Mouse (Mus musculus): ENCODE results near the gene Oxtr. TPM values are rescaled to one million over a fixed set of nuclear protein-coding genes. Genes with fewer than 3 reads are reported as not detected.

Gene Oxtr
- 0.16 and 0.18 TPM in 2 replicates for polyA plus RNA-seq (2015; fragmentation: Nextera tagmentation; extraction: Ambion mirVana)

- H3K36me3 ChIP-seq (ENCODE audit: control insufficient read depth, insufficient read depth): no peaks in the 10 kb centered on the region
- peaks cover 7% of the 10 kb centered on the region for H3K4me1 ChIP-seq (ENCODE audit: control insufficient read depth, insufficient read depth, low read length)
- ATAC-seq (replicated peaks; ENCODE audit: extremely low read depth, insufficient read depth, low FRiP score): no peak
- H3K4me3 ChIP-seq (ENCODE audit: low read length): peak within 1 kb of the TSS; percentile 54
- H3K4me2 ChIP-seq (ENCODE audit: low read depth, low read length): peak within 1 kb of the TSS; percentile 84
- H3K9ac ChIP-seq (ENCODE audit: low read length): peak within 1 kb of the TSS; percentile 42
- H3K27me3 ChIP-seq (ENCODE audit: control insufficient read depth, insufficient read depth, low read length): peaks cover 49% of the 10 kb centered on the region
- H3K9me3 ChIP-seq (replicated peaks; ENCODE audit: control insufficient read depth, low read length): no peaks in the 10 kb centered on the region
- H3K27ac ChIP-seq (ENCODE audit: low read length): no peak within 1 kb of the TSS
- WGBS: 7% methylated on average over 23 of the region's 24 CpGs
Measured at GRCm38 (mm10) chr6:112489910-112490559, at the start of gene Oxtr. Oxtr (minus strand) TSS chr6:112489943.

- H3K9me3 ChIP-seq (replicated peaks; ENCODE audit: control insufficient read depth, low read length): no peaks in the 10 kb centered on the region
- no peak overlapping the region for H3K9ac ChIP-seq (ENCODE audit: low read length)
- no peak overlapping the region for H3K4me3 ChIP-seq (ENCODE audit: low read length)
- H3K4me1 ChIP-seq (ENCODE audit: control insufficient read depth, insufficient read depth, low read length): no peaks in the 10 kb centered on the region
- 72% methylated on average over 5 of the region's 5 CpGs for WGBS
- no peaks in the 10 kb centered on the region for H3K36me3 ChIP-seq (ENCODE audit: control insufficient read depth, insufficient read depth)
- H3K4me2 ChIP-seq (ENCODE audit: low read depth, low read length): no peak overlapping the region
- no peak for ATAC-seq (replicated peaks; ENCODE audit: extremely low read depth, insufficient read depth, low FRiP score)
- H3K27me3 ChIP-seq (ENCODE audit: control insufficient read depth, insufficient read depth, low read length): no peaks in the 10 kb centered on the region
- no peak overlapping the region for H3K27ac ChIP-seq (ENCODE audit: low read length)
Measured at GRCm38 (mm10) chr6:112525434-112525833, 35.7 kb upstream of the Oxtr start.

- 63% methylated on average over 10 of the region's 10 CpGs for WGBS
- Histone ChIP-seq H3K9ac (ENCODE audit: low read length) (no peak overlapping the region), H3K4me1 (ENCODE audit: control insufficient read depth, insufficient read depth, low read length) (no peaks in the 10 kb centered on the region), H3K9me3 (replicated peaks; ENCODE audit: control insufficient read depth, low read length) (no peaks in the 10 kb centered on the region), H3K4me3 (ENCODE audit: low read length) (no peak overlapping the region), H3K27me3 (ENCODE audit: control insufficient read depth, insufficient read depth, low read length) (no peaks in the 10 kb centered on the region), H3K4me2 (ENCODE audit: low read depth, low read length) (no peak overlapping the region), H3K36me3 (ENCODE audit: control insufficient read depth, insufficient read depth) (no peaks in the 10 kb centered on the region), H3K27ac (ENCODE audit: low read length) (no peak overlapping the region)
- no peak for ATAC-seq (replicated peaks; ENCODE audit: extremely low read depth, insufficient read depth, low FRiP score)
Measured at GRCm38 (mm10) chr6:112524459-112524858, 34.7 kb upstream of the Oxtr start.

GRCm38 (mm10) chr6:112517991-112518390 lies 28.2 kb upstream of the Oxtr start:
- Histone ChIP-seq H3K27ac (ENCODE audit: low read length) (no peak overlapping the region), H3K4me1 (ENCODE audit: control insufficient read depth, insufficient read depth, low read length) (no peaks in the 10 kb centered on the region), H3K9ac (ENCODE audit: low read length) (no peak overlapping the region), H3K4me3 (ENCODE audit: low read length) (no peak overlapping the region), H3K4me2 (ENCODE audit: low read depth, low read length) (no peak overlapping the region), H3K9me3 (replicated peaks; ENCODE audit: control insufficient read depth, low read length) (no peaks in the 10 kb centered on the region), H3K36me3 (ENCODE audit: control insufficient read depth, insufficient read depth) (no peaks in the 10 kb centered on the region), H3K27me3 (ENCODE audit: control insufficient read depth, insufficient read depth, low read length) (no peaks in the 10 kb centered on the region; the same call in 1 of the 2 replicates)
- ATAC-seq (replicated peaks; ENCODE audit: extremely low read depth, insufficient read depth, low FRiP score): no peak
- WGBS: 70% methylated on average over 3 of the region's 3 CpGs

- H3K4me3 ChIP-seq (ENCODE audit: low read length): no peak overlapping the region
- H3K4me2 ChIP-seq (ENCODE audit: low read depth, low read length): no peak overlapping the region
- H3K27me3 ChIP-seq (ENCODE audit: control insufficient read depth, insufficient read depth, low read length): no peaks in the 10 kb centered on the region; the same call in 1 of the 2 replicates
- H3K4me1 ChIP-seq (ENCODE audit: control insufficient read depth, insufficient read depth, low read length): no peaks in the 10 kb centered on the region
- H3K9ac ChIP-seq (ENCODE audit: low read length): no peak overlapping the region
- WGBS: 76% methylated on average over 3 of the region's 3 CpGs
- no peak for ATAC-seq (replicated peaks; ENCODE audit: extremely low read depth, insufficient read depth, low FRiP score)
- H3K27ac ChIP-seq (ENCODE audit: low read length): no peak overlapping the region
- H3K9me3 ChIP-seq (replicated peaks; ENCODE audit: control insufficient read depth, low read length): no peaks in the 10 kb centered on the region
- no peaks in the 10 kb centered on the region for H3K36me3 ChIP-seq (ENCODE audit: control insufficient read depth, insufficient read depth)
Measured at GRCm38 (mm10) chr6:112517572-112517971, 27.8 kb upstream of the Oxtr start.

GRCm38 (mm10) chr6:112516496-112516895 lies 26.8 kb upstream of the Oxtr start:
- no peak for ATAC-seq (replicated peaks; ENCODE audit: extremely low read depth, insufficient read depth, low FRiP score)
- 52% methylated on average over 1 of the region's 1 CpGs for WGBS
- Histone ChIP-seq H3K36me3 (ENCODE audit: control insufficient read depth, insufficient read depth) (no peaks in the 10 kb centered on the region), H3K4me1 (ENCODE audit: control insufficient read depth, insufficient read depth, low read length) (no peaks in the 10 kb centered on the region), H3K27ac (ENCODE audit: low read length) (no peak overlapping the region), H3K9ac (ENCODE audit: low read length) (no peak overlapping the region), H3K4me3 (ENCODE audit: low read length) (no peak overlapping the region), H3K4me2 (ENCODE audit: low read depth, low read length) (no peak overlapping the region), H3K9me3 (replicated peaks; ENCODE audit: control insufficient read depth, low read length) (no peaks in the 10 kb centered on the region), H3K27me3 (ENCODE audit: control insufficient read depth, insufficient read depth, low read length) (no peaks in the 10 kb centered on the region; the same call in 1 of the 2 replicates)

GRCm38 (mm10) chr6:112514591-112514990 lies 24.8 kb upstream of the Oxtr start:
- Histone ChIP-seq H3K4me2 (ENCODE audit: low read depth, low read length) (no peak overlapping the region), H3K27ac (ENCODE audit: low read length) (no peak overlapping the region), H3K36me3 (ENCODE audit: control insufficient read depth, insufficient read depth) (no peaks in the 10 kb centered on the region), H3K9me3 (replicated peaks; ENCODE audit: control insufficient read depth, low read length) (no peaks in the 10 kb centered on the region), H3K4me3 (ENCODE audit: low read length) (no peak overlapping the region), H3K9ac (ENCODE audit: low read length) (no peak overlapping the region), H3K27me3 (ENCODE audit: control insufficient read depth, insufficient read depth, low read length) (peaks cover 4% of the 10 kb centered on the region; the same call in 1 of the 2 replicates), H3K4me1 (ENCODE audit: control insufficient read depth, insufficient read depth, low read length) (no peaks in the 10 kb centered on the region)
- 81% methylated on average over 6 of the region's 6 CpGs for WGBS
- ATAC-seq (replicated peaks; ENCODE audit: extremely low read depth, insufficient read depth, low FRiP score): no peak

- H3K4me2 ChIP-seq (ENCODE audit: low read depth, low read length): no peak overlapping the region
- H3K4me3 ChIP-seq (ENCODE audit: low read length): no peak overlapping the region
- WGBS: 46% methylated on average over 4 of the region's 4 CpGs
- peaks cover 7% of the 10 kb centered on the region; the same call in 1 of the 2 replicates for H3K27me3 ChIP-seq (ENCODE audit: control insufficient read depth, insufficient read depth, low read length)
- ATAC-seq (replicated peaks; ENCODE audit: extremely low read depth, insufficient read depth, low FRiP score): no peak
- H3K36me3 ChIP-seq (ENCODE audit: control insufficient read depth, insufficient read depth): no peaks in the 10 kb centered on the region
- peaks cover 6% of the 10 kb centered on the region for H3K4me1 ChIP-seq (ENCODE audit: control insufficient read depth, insufficient read depth, low read length)
- H3K27ac ChIP-seq (ENCODE audit: low read length): no peak overlapping the region
- H3K9ac ChIP-seq (ENCODE audit: low read length): no peak overlapping the region
- H3K9me3 ChIP-seq (replicated peaks; ENCODE audit: control insufficient read depth, low read length): no peaks in the 10 kb centered on the region
Measured at GRCm38 (mm10) chr6:112510346-112510745, 20.6 kb upstream of the Oxtr start.

- no peak for ATAC-seq (replicated peaks; ENCODE audit: extremely low read depth, insufficient read depth, low FRiP score)
- peaks cover 6% of the 10 kb centered on the region for H3K4me1 ChIP-seq (ENCODE audit: control insufficient read depth, insufficient read depth, low read length)
- WGBS: 63% methylated on average over 2 of the region's 2 CpGs
- H3K4me3 ChIP-seq (ENCODE audit: low read length): no peak overlapping the region
- H3K27ac ChIP-seq (ENCODE audit: low read length): no peak overlapping the region
- H3K36me3 ChIP-seq (ENCODE audit: control insufficient read depth, insufficient read depth): no peaks in the 10 kb centered on the region
- peaks cover 7% of the 10 kb centered on the region; the same call in 1 of the 2 replicates for H3K27me3 ChIP-seq (ENCODE audit: control insufficient read depth, insufficient read depth, low read length)
- H3K4me2 ChIP-seq (ENCODE audit: low read depth, low read length): no peak overlapping the region
- H3K9me3 ChIP-seq (replicated peaks; ENCODE audit: control insufficient read depth, low read length): no peaks in the 10 kb centered on the region
- no peak overlapping the region for H3K9ac ChIP-seq (ENCODE audit: low read length)
Measured at GRCm38 (mm10) chr6:112509590-112510131, 19.9 kb upstream of the Oxtr start.

Data from heart, embryonic 16.5 days (tissue).